Mouse (Mus musculus) small intestine, adult 2 months (tissue): ENCODE measurements at regions not wholly inside any gene's neighbourhood (a gene's known extent, or its start where the extent isn't known, plus 50 kb on each side); places are given as distances from the start of the nearest gene placed in this dataset.

ENCODE experiments used
- CTCF ChIP-seq: fragments of 200-500 bp; IDR thresholded peaks from 2 replicates; pipeline ENCODE4 v1.5.1; 2012; ENCODE audit warnings: low read depth, mild to moderate bottlenecking, control low read depth, inconsistent platforms, low read length, moderate library complexity, mixed read lengths; ENCODE audit not compliant: insufficient replicate concordance, insufficient read length; ENCODE audit errors: extremely low read depth
- POLR2A ChIP-seq: fragments of 200-500 bp; IDR thresholded peaks from 2 replicates; pipeline ENCODE4 v1.6.1; 2012; ENCODE audit warnings: low read depth, mild to moderate bottlenecking, control low read depth, inconsistent platforms, low read length, moderate library complexity

DNA sequence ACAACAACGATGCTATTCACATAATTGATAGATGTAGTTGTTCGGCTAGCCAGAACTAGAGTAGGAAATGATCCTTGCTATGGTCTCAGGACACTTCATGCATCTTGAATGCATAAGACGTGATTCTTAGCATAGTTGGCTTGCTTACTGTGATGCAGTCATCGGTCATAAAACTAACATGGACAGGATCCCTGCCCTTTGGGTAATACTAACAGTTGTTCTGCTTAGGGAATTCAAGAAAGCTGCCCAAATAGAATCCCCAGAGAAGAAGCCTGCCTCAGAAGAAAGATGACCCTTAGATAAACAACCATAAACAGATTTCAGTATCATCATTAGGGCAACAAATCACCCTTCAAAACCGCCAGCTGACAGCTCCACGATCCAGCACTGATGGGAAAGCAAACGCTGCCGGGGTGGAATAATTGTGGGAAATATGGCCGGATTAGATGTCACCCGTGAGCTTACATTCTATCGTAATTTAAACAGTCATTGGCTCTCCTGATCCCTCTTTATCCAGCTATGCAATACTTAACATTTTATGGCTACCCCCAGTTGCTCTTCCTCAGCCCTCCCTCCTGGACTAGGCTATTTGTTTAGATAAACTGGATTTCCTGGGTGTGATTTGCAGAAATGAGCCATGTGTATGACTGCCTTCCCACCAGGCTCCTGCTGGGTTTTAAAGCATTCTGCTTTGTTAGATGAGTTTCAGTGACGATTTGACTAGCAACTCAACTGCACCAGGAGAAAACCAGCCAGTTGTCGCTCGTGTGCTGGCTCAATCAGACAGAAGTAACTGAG is 68.9 kb downstream of the Hlx start:
- TF ChIP-seq CTCF (no peak), POLR2A (no peak)
